ENCODE assay signal across 8 mouse cellular contexts in genomic region chr2:154407643-154408445, GRCm38 (mm10). TPM values are rescaled to one million over a fixed set of nuclear protein-coding genes. Genes with fewer than 3 reads are reported as not detected.
DNase-seq lines count a peak whose midpoint lies in the region; ATAC-seq and TF ChIP-seq lines count a peak whose summit lies in the region.

Gene Snta1 (minus strand): TSS chr2:154408099.

- no peak for TF ChIP-seq CTCF in bone marrow, adult 2 months (IDR thresholded peaks at IDR 0.05; ENCODE audit: control insufficient read depth, insufficient read depth, low read length)

- H3K9me3 ChIP-seq in embryonic facial prominence, embryonic 13.5 days, result no peaks in the 10 kb centered on the region
- no peaks in the 10 kb centered on the region for H3K9me3 ChIP-seq in limb, embryonic 11.5 days (ENCODE audit: control insufficient read depth, low read length)
- H3K9me3 ChIP-seq in midbrain, embryonic 12.5 days, result no peaks in the 10 kb centered on the region

- peak; percentile 83 for ATAC-seq in embryonic facial prominence, embryonic 13.5 days (ENCODE audit: insufficient number of reproducible peaks, insufficient read depth, low FRiP score, low TSS enrichment, low read depth)
- peak; percentile 78 for ATAC-seq in limb, embryonic 11.5 days (ENCODE audit: insufficient number of reproducible peaks, low FRiP score, low TSS enrichment, low read depth)
- peak; percentile 87 for ATAC-seq in midbrain, embryonic 12.5 days (ENCODE audit: low FRiP score, low read depth)

- TF ChIP-seq POLR2A in bone marrow, adult 2 months (IDR thresholded peaks at IDR 0.05; ENCODE audit: borderline replicate concordance, control insufficient read depth, low read depth, low read length), result 0 out of 2 replicates have a peak, but pooled peaks have one; percentile 27

- H3K4me1 ChIP-seq in bone marrow, adult 2 months (ENCODE audit: control insufficient read depth, insufficient read depth, low read length), result no peaks in the 10 kb centered on the region
- H3K4me1 ChIP-seq in embryonic facial prominence, embryonic 13.5 days, result peaks cover 31% of the 10 kb centered on the region
- peaks cover 4% of the 10 kb centered on the region; the same call in 1 of the 2 replicates for H3K4me1 ChIP-seq in limb, embryonic 11.5 days (ENCODE audit: control insufficient read depth, insufficient read depth, low read length)
- H3K4me1 ChIP-seq in midbrain, embryonic 12.5 days, result peaks cover 26% of the 10 kb centered on the region

- H3K4me3 ChIP-seq in bone marrow, adult 2 months (replicated peaks; ENCODE audit: control insufficient read depth, low read depth, low read length), result peak within 1 kb of the TSS; percentile 56
- peak within 1 kb of the TSS; percentile 70 for H3K4me3 ChIP-seq in embryonic facial prominence, embryonic 13.5 days
- peak within 1 kb of the TSS; percentile 67 for H3K4me3 ChIP-seq in limb, embryonic 11.5 days (ENCODE audit: low read depth, low read length)
- H3K4me3 ChIP-seq in midbrain, embryonic 12.5 days, result peak within 1 kb of the TSS; percentile 75

- DNase-seq in heart, adult 11 months, result peak; percentile 99
- peak; percentile 91 for DNase-seq in kidney, adult 11 months
- peak; percentile 82 for DNase-seq in limb, embryonic 11.5 days (ENCODE audit: low spot score)
- DNase-seq in right cerebral cortex, postnatal 4 days, result peak; percentile 77
- DNase-seq in yolk sac, embryonic 10.5 days (ENCODE audit: low spot score), result peak; percentile 85

- H3K9ac ChIP-seq in embryonic facial prominence, embryonic 13.5 days, result peak within 1 kb of the TSS; percentile 81
- peak within 1 kb of the TSS; percentile 64 for H3K9ac ChIP-seq in limb, embryonic 11.5 days (ENCODE audit: low read length)
- peak within 1 kb of the TSS; percentile 65 for H3K9ac ChIP-seq in midbrain, embryonic 12.5 days (replicated peaks)

- no peaks in the 10 kb centered on the region for H3K36me3 ChIP-seq in embryonic facial prominence, embryonic 13.5 days
- H3K36me3 ChIP-seq in limb, embryonic 11.5 days (ENCODE audit: control insufficient read depth, insufficient read depth, low read length), result no peaks in the 10 kb centered on the region
- no peaks in the 10 kb centered on the region for H3K36me3 ChIP-seq in midbrain, embryonic 12.5 days

- H3K4me2 ChIP-seq in embryonic facial prominence, embryonic 13.5 days, result peak within 1 kb of the TSS; percentile 78
- H3K4me2 ChIP-seq in limb, embryonic 11.5 days (ENCODE audit: low read depth, severe bottlenecking), result peak within 1 kb of the TSS; percentile 79
- peak within 1 kb of the TSS; percentile 68 for H3K4me2 ChIP-seq in midbrain, embryonic 12.5 days (replicated peaks)

- peaks cover 10% of the 10 kb centered on the region for H3K27me3 ChIP-seq in embryonic facial prominence, embryonic 13.5 days
- peaks cover 9% of the 10 kb centered on the region for H3K27me3 ChIP-seq in limb, embryonic 11.5 days (ENCODE audit: control insufficient read depth, insufficient read depth, low read length)
- peaks cover 36% of the 10 kb centered on the region for H3K27me3 ChIP-seq in midbrain, embryonic 12.5 days

- 3% methylated on average over 82 of the region's 84 CpGs for WGBS in bone marrow, adult 2 months
- WGBS in embryonic facial prominence, embryonic 13.5 days, result 2% methylated on average over 83 of the region's 84 CpGs
- WGBS in limb, embryonic 11.5 days, result 3% methylated on average over 68 of the region's 84 CpGs
- WGBS in midbrain, embryonic 12.5 days, result 2% methylated on average over 83 of the region's 84 CpGs

- peak within 1 kb of the TSS; percentile 16; the same call in 1 of the 2 replicates for H3K27ac ChIP-seq in bone marrow, adult 2 months (ENCODE audit: control insufficient read depth, insufficient read depth, low read depth, low read length, poor library complexity)
- no peak within 1 kb of the TSS for H3K27ac ChIP-seq in embryonic facial prominence, embryonic 13.5 days
- H3K27ac ChIP-seq in limb, embryonic 11.5 days (replicated peaks; ENCODE audit: low read depth, low read length), result no peak within 1 kb of the TSS
- no peak within 1 kb of the TSS for H3K27ac ChIP-seq in midbrain, embryonic 12.5 days (replicated peaks)

RNA-seq across cellular contexts. Expression of gene Snta1, which starts in this region (rescaled TPM):
- polyA plus RNA-seq in bone marrow, adult 2 months (2011; ENCODE audit: insufficient read depth, insufficient read length, low replicate concordance, missing spikeins), result 3.3 and 3.6 TPM in 2 replicates
- polyA plus RNA-seq in embryonic facial prominence, embryonic 13.5 days (2015; fragmentation: Nextera tagmentation; extraction: Ambion mirVana), result 8.8 and 8.9 TPM in 2 replicates
- polyA plus RNA-seq in limb, embryonic 11.5 days (2014; fragmentation: Nextera tagmentation; extraction: Ambion mirVana), result 1.7 and 2.2 TPM in 2 replicates
- 7.1 and 8.6 TPM in 2 replicates for polyA plus RNA-seq in midbrain, embryonic 12.5 days (2016; fragmentation: Nextera tagmentation; extraction: Ambion mirVana)
